Mouse (Mus musculus) midbrain, postnatal 0 days (tissue): ENCODE measurements at regions not wholly inside any gene's neighbourhood (a gene's known extent, or its start where the extent isn't known, plus 50 kb on each side); places are given as distances from the start of the nearest gene placed in this dataset.

Experiments used
- ATAC-seq: fragments of 200-750 bp; cut with Nextera tagmentation; 2 replicates; pipeline ENCODE4 v1.8.0; 2017; ENCODE audit warnings: moderate number of reproducible peaks, mild to moderate bottlenecking, moderate TSS enrichment, moderate library complexity; ENCODE audit not compliant: low FRiP score
- DNase-seq: peaks from one replicate; pipeline ENCODE4 v3.0.0-alpha.2; 2015; ENCODE audit warnings: low spot score
- H3K27ac ChIP-seq: fragments of 300-500 bp; sonication (generic); 2 replicates; pipeline ENCODE4 v1.5.1; 2014; ENCODE audit warnings: low read depth, mild to moderate bottlenecking, low read length, mixed read lengths
- H3K27me3 ChIP-seq: fragments of 300-500 bp; sonication (generic); 2 replicates; pipeline ENCODE4 v1.6.1; 2014; ENCODE audit warnings: low read length, control low read depth, mixed read lengths; ENCODE audit not compliant: insufficient read depth
- H3K36me3 ChIP-seq: fragments of 300-500 bp; sonication (generic); 2 replicates; pipeline ENCODE4 v1.6.1; 2014; ENCODE audit warnings: low read length, control low read depth, mixed read lengths; ENCODE audit not compliant: insufficient read depth
- H3K4me1 ChIP-seq: fragments of 300-500 bp; sonication (generic); 2 replicates; pipeline ENCODE4 v1.6.1; 2014; ENCODE audit warnings: mild to moderate bottlenecking, control low read depth, antibody characterized with exemption, low read length, mixed read lengths; ENCODE audit not compliant: insufficient read depth
- H3K4me2 ChIP-seq: fragments of 300-500 bp; sonication (generic); 2 replicates; pipeline ENCODE4 v1.6.1; 2014; ENCODE audit warnings: low read depth, mild to moderate bottlenecking, low read length, mixed read lengths; ENCODE audit not compliant: poor library complexity, severe bottlenecking
- H3K4me3 ChIP-seq: fragments of 300-500 bp; sonication (generic); 2 replicates; pipeline ENCODE4 v1.5.1; 2014; ENCODE audit warnings: low read depth, mild to moderate bottlenecking, low read length, moderate library complexity
- H3K9ac ChIP-seq: fragments of 300-500 bp; sonication (generic); replicated peaks from 2 replicates; pipeline ENCODE4 v1.6.1; 2014; ENCODE audit warnings: mild to moderate bottlenecking, low read length, moderate library complexity, mixed read lengths; ENCODE audit not compliant: poor library complexity, severe bottlenecking
- H3K9me3 ChIP-seq: fragments of 300-500 bp; sonication (generic); 2 replicates; pipeline ENCODE4 v1.6.1; 2016; ENCODE audit warnings: low read length, control low read depth
- CTCF ChIP-seq: IDR thresholded peaks from 2 replicates; pipeline ENCODE4 v1.5.1; 2016; ENCODE audit warnings: antibody characterized with exemption, mild to moderate bottlenecking
- WGBS: fragments of 180-500 bp; shearing (Covaris S2); extraction: QIAGEN DNeasy Blood & Tissue Kit; methylation state at CpG from one replicate; pipeline ENCODE4 v1.1.7; 2014; 5-methylcytosine and 5-hydroxymethylcytosine counted together

- Histone ChIP-seq H3K27ac (no peak overlapping the region), H3K9ac (no peak overlapping the region), H3K4me1 (no peaks in the 10 kb centered on the region; the same call in 1 of the 2 replicates), H3K27me3 (no peaks in the 10 kb centered on the region), H3K4me3 (no peak overlapping the region), H3K4me2 (no peak overlapping the region), H3K9me3 (no peaks in the 10 kb centered on the region), H3K36me3 (no peaks in the 10 kb centered on the region)
- no peak for ATAC-seq
- 72% methylated on average over 5 of the region's 5 CpGs for WGBS
- DNase-seq: peak; percentile 23
- peak; percentile 51 for TF ChIP-seq CTCF
These were observed 146.9 kb downstream of the Gm815 start for GRCm38 (mm10) chr19:27032621-27033020.

- H3K4me3 ChIP-seq: no peak overlapping the region
- no peaks in the 10 kb centered on the region for H3K36me3 ChIP-seq
- no peaks in the 10 kb centered on the region for H3K9me3 ChIP-seq
- H3K4me2 ChIP-seq: no peak overlapping the region
- no peaks in the 10 kb centered on the region for H3K4me1 ChIP-seq
- ATAC-seq (no peak), DNase-seq (peak; percentile 17)
- no peak overlapping the region for H3K9ac ChIP-seq
- no peaks in the 10 kb centered on the region for H3K27me3 ChIP-seq
- TF ChIP-seq CTCF: no peak
- 13% methylated on average over 3 of the region's 3 CpGs for WGBS
- H3K27ac ChIP-seq: no peak overlapping the region
These were observed 152.6 kb downstream of the Gm815 start for GRCm38 (mm10) chr19:27038298-27038697.

GRCm38 (mm10) chr19:27040321-27041025 is 154.8 kb downstream of the Gm815 start:
- 56% methylated on average over 3 of the region's 3 CpGs for WGBS
- Histone ChIP-seq H3K4me1 (no peaks in the 10 kb centered on the region), H3K4me2 (no peak overlapping the region), H3K36me3 (no peaks in the 10 kb centered on the region), H3K9me3 (no peaks in the 10 kb centered on the region), H3K4me3 (no peak overlapping the region), H3K27ac (no peak overlapping the region), H3K9ac (no peak overlapping the region), H3K27me3 (no peaks in the 10 kb centered on the region)
- no peak for DNase-seq
- no peak for ATAC-seq
- no peak for TF ChIP-seq CTCF

- H3K9ac ChIP-seq: no peak overlapping the region
- H3K4me2 ChIP-seq: 0 out of 2 replicates have a peak overlapping the region, but pooled peaks have one; percentile 0
- H3K27me3 ChIP-seq: no peaks in the 10 kb centered on the region
- peak; percentile 82; the same call in 1 of the 2 replicates for ATAC-seq
- H3K4me1 ChIP-seq: no peaks in the 10 kb centered on the region
- peak; percentile 93 for DNase-seq
- WGBS: 39% methylated on average over 12 of the region's 12 CpGs
- H3K4me3 ChIP-seq: no peak overlapping the region
- no peaks in the 10 kb centered on the region for H3K9me3 ChIP-seq
- no peaks in the 10 kb centered on the region for H3K36me3 ChIP-seq
- no peak for TF ChIP-seq CTCF
- no peak overlapping the region for H3K27ac ChIP-seq
These were observed 149.7 kb upstream of the Vldlr start for GRCm38 (mm10) chr19:27066449-27067181.

GRCm38 (mm10) chr19:27073281-27073680 is 143.0 kb upstream of the Vldlr start:
- ATAC-seq (no peak), DNase-seq (no peak)
- Histone ChIP-seq H3K27ac (no peak overlapping the region), H3K9me3 (no peaks in the 10 kb centered on the region), H3K36me3 (no peaks in the 10 kb centered on the region), H3K9ac (no peak overlapping the region), H3K4me3 (no peak overlapping the region), H3K4me2 (no peak overlapping the region), H3K27me3 (no peaks in the 10 kb centered on the region), H3K4me1 (no peaks in the 10 kb centered on the region)
- 70% methylated on average over 3 of the region's 3 CpGs for WGBS
- peak; percentile 12; the same call in 1 of the 2 replicates for TF ChIP-seq CTCF

- H3K9ac ChIP-seq: no peak overlapping the region
- H3K4me1 ChIP-seq: no peaks in the 10 kb centered on the region
- no peak overlapping the region for H3K4me3 ChIP-seq
- no peak overlapping the region for H3K27ac ChIP-seq
- no peaks in the 10 kb centered on the region for H3K9me3 ChIP-seq
- no peaks in the 10 kb centered on the region for H3K36me3 ChIP-seq
- no peak for TF ChIP-seq CTCF
- ATAC-seq: no peak
- DNase-seq: no peak
- no peaks in the 10 kb centered on the region for H3K27me3 ChIP-seq
- no peak overlapping the region for H3K4me2 ChIP-seq
- 65% methylated on average over 5 of the region's 5 CpGs for WGBS
These were observed 141.3 kb upstream of the Vldlr start for GRCm38 (mm10) chr19:27075019-27075418.
